Mouse (Mus musculus) CH12.LX (cell line): ENCODE data around the gene Igf1r. TPM values are rescaled to one million over a fixed set of nuclear protein-coding genes. Genes with fewer than 3 reads are reported as not detected.

Experiments
- DNase-seq: peaks from one replicate; pipeline ENCODE4 v3.0.0-alpha.2; 2013; ENCODE audit errors: extremely low read depth
- H3K27ac ChIP-seq: 2 replicates; pipeline ENCODE4 v1.5.1; 2012; ENCODE audit warnings: low read depth, mild to moderate bottlenecking, control low read depth, moderate library complexity; ENCODE audit not compliant: insufficient read depth
- H3K27me3 ChIP-seq: replicated peaks from 2 replicates; pipeline ENCODE3; 2012; ENCODE audit warnings: inconsistent platforms
- H3K36me3 ChIP-seq, 2 experiments: replicated peaks in 1 of 2; 2 replicates each; pipeline versions ENCODE3 to v1.6.1; 2012; ENCODE audit warnings: inconsistent platforms in 1 of 2, low read length in 1 of 2, mild to moderate bottlenecking in 1 of 2, mixed read lengths in 1 of 2, moderate library complexity in 1 of 2; ENCODE audit not compliant: control insufficient read depth in 1 of 2, insufficient read depth in 1 of 2
- H3K4me1 ChIP-seq, 2 experiments: 2 replicates each; pipeline ENCODE4 v1.6.1; 2012; ENCODE audit warnings: inconsistent platforms in 1 of 2, moderate library complexity in 1 of 2; ENCODE audit not compliant: insufficient read depth in 2 of 2, control insufficient read depth in 1 of 2
- H3K4me2 ChIP-seq: 2 replicates; pipeline ENCODE4 v1.6.1; 2012; ENCODE audit warnings: low read depth, mild to moderate bottlenecking, control low read depth; ENCODE audit not compliant: poor library complexity, insufficient read depth, severe bottlenecking
- H3K4me3 ChIP-seq, 3 experiments: fragments of 150-350 bp in 1 of 3; sonication (generic) in 1 of 3; replicated peaks in 1 of 3; 2 replicates each; pipeline versions ENCODE3 to v1.5.1; 2011 to 2012; ENCODE audit warnings: low read depth in 2 of 3, low read length in 2 of 3, mild to moderate bottlenecking in 2 of 3, moderate library complexity in 2 of 3, control low read depth in 1 of 3, improper control_type of control experiment in 1 of 3, inconsistent platforms in 1 of 3, mixed read lengths in 1 of 3; ENCODE audit not compliant: poor library complexity in 1 of 3
- H3K79me2 ChIP-seq: replicated peaks from 2 replicates; pipeline ENCODE4 v1.6.1; 2012; ENCODE audit warnings: mild to moderate bottlenecking, moderate library complexity; ENCODE audit not compliant: control insufficient read depth, poor library complexity, insufficient read depth, severe bottlenecking; ENCODE audit errors: extremely low read depth
- H3K9ac ChIP-seq: 2 replicates; pipeline ENCODE4 v1.6.1; 2012; ENCODE audit warnings: low read depth, mild to moderate bottlenecking, control low read depth, moderate library complexity; ENCODE audit not compliant: insufficient read depth
- H3K9me3 ChIP-seq: replicated peaks from 2 replicates; pipeline ENCODE3; 2012; ENCODE audit warnings: low read length, inconsistent platforms, mixed read lengths
- CHD1 ChIP-seq: IDR thresholded peaks from 2 replicates; pipeline ENCODE4 v1.6.1; 2012; ENCODE audit warnings: low read depth, low read length, improper control_type of control experiment, inconsistent platforms
- CTCF ChIP-seq, 2 experiments: IDR thresholded peaks in 1 of 2; conservative IDR thresholded peaks in 1 of 2; 2 replicates each; pipeline ENCODE4 v1.5.1; 2011 to 2012; ENCODE audit warnings: low read depth in 2 of 2, low read length in 2 of 2, improper control_type of control experiment in 1 of 2, inconsistent platforms in 1 of 2, mild to moderate bottlenecking in 1 of 2, moderate library complexity in 1 of 2
- E2F4 ChIP-seq: IDR thresholded peaks from 2 replicates; pipeline ENCODE4 v1.6.1; 2011; ENCODE audit warnings: low read depth, low read length, improper control_type of control experiment; ENCODE audit not compliant: insufficient replicate concordance
- ETS1 ChIP-seq: conservative IDR thresholded peaks from 2 replicates; pipeline ENCODE4 v1.6.1; 2012; ENCODE audit warnings: low read depth, mild to moderate bottlenecking, inconsistent platforms, low read length, improper control_type of control experiment, moderate library complexity
- IRF4 ChIP-seq: IDR thresholded peaks from 2 replicates; pipeline ENCODE4 v1.6.1; 2014; ENCODE audit warnings: low read depth, mild to moderate bottlenecking, inconsistent platforms, low read length, improper control_type of control experiment
- JUND ChIP-seq: conservative IDR thresholded peaks from 2 replicates; pipeline ENCODE4 v1.6.1; 2011; ENCODE audit warnings: low read depth, low read length, improper control_type of control experiment
- KAT2A ChIP-seq: IDR thresholded peaks from 2 replicates; pipeline ENCODE4 v1.6.1; 2012; ENCODE audit warnings: low read length, improper control_type of control experiment, inconsistent platforms; ENCODE audit not compliant: insufficient replicate concordance
- MAX ChIP-seq: IDR thresholded peaks from 2 replicates; pipeline ENCODE4 v1.6.1; 2011; ENCODE audit warnings: low read length, improper control_type of control experiment
- MXI1 ChIP-seq: IDR thresholded peaks from 2 replicates; pipeline ENCODE4 v1.6.1; 2011; ENCODE audit warnings: mild to moderate bottlenecking, low read depth, low read length, improper control_type of control experiment
- NELFE ChIP-seq: IDR thresholded peaks from 2 replicates; pipeline ENCODE4 v1.6.1; 2011; ENCODE audit warnings: low read depth, low read length, improper control_type of control experiment
- RAD21 ChIP-seq: IDR thresholded peaks from 2 replicates; pipeline ENCODE4 v1.6.1; 2011; ENCODE audit warnings: low read depth, mild to moderate bottlenecking, low read length, improper control_type of control experiment, moderate library complexity
- RCOR1 ChIP-seq: conservative IDR thresholded peaks from 2 replicates; pipeline ENCODE4 v1.6.1; 2012; ENCODE audit warnings: low read depth, mild to moderate bottlenecking, inconsistent platforms, low read length, improper control_type of control experiment
- SMC3 ChIP-seq: IDR thresholded peaks from 2 replicates; pipeline ENCODE4 v1.6.1; 2011; ENCODE audit warnings: low read depth, low read length, improper control_type of control experiment
- TCF12 ChIP-seq: IDR thresholded peaks from 2 replicates; pipeline ENCODE4 v1.6.1; 2014; ENCODE audit warnings: low read depth, mild to moderate bottlenecking, inconsistent platforms, low read length, improper control_type of control experiment
- UBTF ChIP-seq: IDR thresholded peaks from 2 replicates; pipeline ENCODE4 v1.6.1; 2012; ENCODE audit warnings: low read depth, mild to moderate bottlenecking, inconsistent platforms, low read length, improper control_type of control experiment, moderate library complexity
- USF1 ChIP-seq: IDR thresholded peaks from 2 replicates; pipeline ENCODE4 v1.6.1; 2014; ENCODE audit warnings: low read depth, mild to moderate bottlenecking, inconsistent platforms, low read length, improper control_type of control experiment
- ZC3H11A ChIP-seq: IDR thresholded peaks from 2 replicates; pipeline ENCODE4 v1.6.1; 2012; ENCODE audit warnings: low read depth, mild to moderate bottlenecking, inconsistent platforms, low read length, improper control_type of control experiment
- dilution Hi-C: fragments of 300-500 bp; cut with MboI; formaldehyde crosslinking; loops from 2 replicates; pipeline ENCODE4 v1.14.3; 2020; ENCODE audit warnings: low sequenced_read_pairs; ENCODE audit not compliant: extremely low pct_unique_long_range_greater_than_20kb, extremely low pct_ligation_motif_present
- in situ Hi-C: fragments of 300-500 bp; cut with MboI; formaldehyde crosslinking; loops from 3 replicates; pipeline ENCODE4 v1.14.3; 2019; ENCODE audit warnings: low sequenced_read_pairs, low pct_ligation_motif_present, low pct_unique_long_range_greater_than_20kb, mixed read lengths
- polyA plus RNA-seq: library from polyadenylated mRNA; unstranded; fragments of >175 nt; gene quantifications from 2 replicates; pipeline ENCODE4 v1.2.1, GENCODE M21; 2012; ENCODE audit warnings: low read depth; ENCODE audit not compliant: insufficient read length
- total RNA-seq, 2 experiments: library from RNA; depleted of rRNA; stranded (reverse); fragments of 300-350 nt in 1 of 2; fragments of >200 nt in 1 of 2; gene quantifications; 2 replicates each; pipeline ENCODE4 v1.2.3; 2012 to 2014

Igf1r gene
- total and polyA plus RNA-seq, 3 experiments, result 0.19 to 1.6 (median 0.29) TPM

DNA sequence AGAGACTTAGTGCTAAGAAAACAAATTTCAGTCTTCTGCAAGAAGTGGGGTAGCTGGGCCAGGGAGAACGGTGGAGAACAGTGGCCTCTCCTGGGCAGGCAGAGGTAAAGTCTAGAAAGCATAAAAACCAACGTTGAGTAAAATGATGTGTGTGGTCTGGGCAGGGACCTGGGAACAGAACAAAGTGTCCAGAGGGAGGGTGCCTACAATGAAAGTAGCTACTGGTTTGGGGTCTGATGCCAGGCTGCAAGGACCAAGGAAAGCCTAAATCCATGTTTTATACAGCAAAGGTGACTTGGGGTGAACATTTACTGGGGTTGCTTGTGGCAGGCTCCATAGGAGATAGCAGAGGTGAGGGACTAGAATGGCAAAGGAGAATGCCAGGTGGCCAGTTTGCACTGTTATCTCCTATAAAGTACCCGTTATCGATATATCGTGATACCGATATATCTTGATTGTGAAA is 175.2 kb downstream of the Igf1r start:
- no peak overlapping the region for H3K4me3 ChIP-seq
- dilution Hi-C loops (no loop called here), in situ Hi-C loops (loop anchor here (25.0 kb wide), 1 partner anchor 441 kb away; no protein-coding TSS in a partner anchor)
- H3K36me3 ChIP-seq, result no peaks in the 10 kb centered on the region
- H3K9ac ChIP-seq, result no peak overlapping the region
- no peaks in the 10 kb centered on the region for H3K9me3 ChIP-seq
- H3K79me2 ChIP-seq, result no peaks in the 10 kb centered on the region
- H3K4me1 ChIP-seq, result peaks cover 10 to 26% of the 10 kb centered on the region in 2 experiments
- H3K27me3 ChIP-seq, result peaks cover 2% of the 10 kb centered on the region
- no peak overlapping the region for H3K27ac ChIP-seq
- TF ChIP-seq RAD21, result peak; percentile 91
- TF ChIP-seq ZC3H11A, result peak; percentile 11; the same call in 1 of the 2 replicates
- TF ChIP-seq NELFE, result no peak
- peak; percentile 77 for TF ChIP-seq SMC3
- TF ChIP-seq USF1, result no peak
- no peak for TF ChIP-seq ETS1
- peak in 1 of 2 experiments; percentile 79; a peak in 2 of 4 replicates for TF ChIP-seq CTCF (conservative IDR thresholded peaks at IDR 0.05 in 1 of 2, IDR thresholded peaks at IDR 0.05 in 1 of 2; ENCODE audit: low read depth in 2 of 2, low read length in 2 of 2)
- DNase-seq, result peak; percentile 48
- H3K4me2 ChIP-seq, result no peak overlapping the region

DNA sequence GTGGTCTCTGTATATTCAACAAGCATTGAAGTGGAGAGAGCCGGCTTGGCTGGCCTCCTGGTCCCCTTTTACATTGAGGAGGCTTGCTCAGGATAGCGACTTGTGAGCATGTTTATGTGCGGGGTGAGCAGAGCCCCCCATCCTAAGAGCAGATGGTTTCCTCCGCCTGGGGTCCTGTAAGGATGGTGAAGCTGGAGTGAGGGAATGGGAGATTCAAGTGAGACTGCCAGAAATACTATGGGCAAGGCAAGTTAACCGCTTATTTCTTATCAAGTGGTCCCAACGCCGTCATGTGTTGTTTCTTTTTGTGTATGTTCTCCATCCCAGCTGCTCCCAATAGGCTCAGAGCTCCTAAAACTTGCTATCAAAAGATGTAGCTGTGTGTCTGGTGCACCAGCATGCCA is 175.6 kb downstream of the Igf1r start:
- Histone ChIP-seq H3K4me3 (no peak overlapping the region), H3K4me2 (peak overlapping the region; percentile 92; the same call in 1 of the 2 replicates), H3K9me3 (no peaks in the 10 kb centered on the region), H3K9ac (peak overlapping the region; percentile 82; the same call in 1 of the 2 replicates), H3K79me2 (no peaks in the 10 kb centered on the region), H3K27ac (no peak overlapping the region), H3K36me3 (no peaks in the 10 kb centered on the region), H3K27me3 (peaks cover 2% of the 10 kb centered on the region), H3K4me1 (peaks cover 10 to 26% of the 10 kb centered on the region in 2 experiments)
- no peak for DNase-seq
- in situ Hi-C loops (loop anchor here (25.0 kb wide), 1 partner anchor 441 kb away; no protein-coding TSS in a partner anchor), dilution Hi-C loops (no loop called here)
- TF ChIP-seq UBTF, result no peak
- TF ChIP-seq E2F4, result no peak
- no peak for TF ChIP-seq ZC3H11A
- TF ChIP-seq SMC3, result no peak
- no peak for TF ChIP-seq MXI1
- TF ChIP-seq KAT2A, result no peak
- TF ChIP-seq CHD1, result no peak
- TF ChIP-seq TCF12, result no peak
- no peak for TF ChIP-seq JUND
- no peak for TF ChIP-seq IRF4
- no peak for TF ChIP-seq MAX
- no peak for TF ChIP-seq RCOR1
